Mouse (Mus musculus) hindbrain, embryonic 13.5 days (tissue): Measurements from ENCODE around the gene Rnaset2a. TPM values are rescaled to one million over a fixed set of nuclear protein-coding genes. Genes with fewer than 3 reads are reported as not detected.
"Not testable (repeated sequence)": the region's sequence is repeated elsewhere in the genome, so short reads cannot be mapped to it uniquely, and the experiment has no call there.

Experiments
- ATAC-seq: fragments of 200-750 bp; cut with Nextera tagmentation; 2 replicates; pipeline ENCODE4 v1.8.0; 2017; ENCODE audit warnings: moderate TSS enrichment; ENCODE audit not compliant: low FRiP score
- H3K27ac ChIP-seq: fragments of 300-500 bp; sonication (generic); 2 replicates; pipeline ENCODE4 v1.5.1; 2015; ENCODE audit warnings: inconsistent platforms, mild to moderate bottlenecking, moderate library complexity
- H3K27me3 ChIP-seq: fragments of 300-500 bp; sonication (generic); 2 replicates; pipeline ENCODE4 v1.6.1; 2015; ENCODE audit warnings: mild to moderate bottlenecking, inconsistent platforms
- H3K36me3 ChIP-seq: fragments of 300-500 bp; sonication (generic); 2 replicates; pipeline ENCODE4 v1.6.1; 2015; ENCODE audit warnings: mild to moderate bottlenecking, inconsistent platforms
- H3K4me1 ChIP-seq: fragments of 300-500 bp; sonication (generic); replicated peaks from 2 replicates; pipeline ENCODE4 v1.6.1; 2015; ENCODE audit warnings: inconsistent platforms
- H3K4me2 ChIP-seq: fragments of 300-500 bp; sonication (generic); 2 replicates; pipeline ENCODE4 v1.6.1; 2015; ENCODE audit warnings: inconsistent platforms, mild to moderate bottlenecking, moderate library complexity
- H3K4me3 ChIP-seq: fragments of 300-500 bp; sonication (generic); 2 replicates; pipeline ENCODE4 v1.5.1; 2015; ENCODE audit warnings: mild to moderate bottlenecking, inconsistent platforms
- H3K9ac ChIP-seq: fragments of 300-500 bp; sonication (generic); 2 replicates; pipeline ENCODE4 v1.6.1; 2015; ENCODE audit warnings: mild to moderate bottlenecking, inconsistent platforms
- H3K9me3 ChIP-seq: fragments of 300-500 bp; sonication (generic); 2 replicates; pipeline ENCODE4 v1.6.1; 2016; ENCODE audit warnings: inconsistent platforms
- WGBS: fragments of 180-500 bp; shearing (Covaris S2); methylation state at CpG from one replicate; pipeline ENCODE4 v1.1.7; 2015; 5-methylcytosine and 5-hydroxymethylcytosine counted together
- polyA plus RNA-seq: library from polyadenylated mRNA; unstranded; fragments of >200 nt; fragmentation: Nextera tagmentation; extraction: Ambion mirVana; gene quantifications from 2 replicates; pipeline ENCODE4 v1.2.1, GENCODE M21; 2015

Rnaset2a gene
- polyA plus RNA-seq, 1 experiment from 2014 or later: 15.2 TPM

DNA sequence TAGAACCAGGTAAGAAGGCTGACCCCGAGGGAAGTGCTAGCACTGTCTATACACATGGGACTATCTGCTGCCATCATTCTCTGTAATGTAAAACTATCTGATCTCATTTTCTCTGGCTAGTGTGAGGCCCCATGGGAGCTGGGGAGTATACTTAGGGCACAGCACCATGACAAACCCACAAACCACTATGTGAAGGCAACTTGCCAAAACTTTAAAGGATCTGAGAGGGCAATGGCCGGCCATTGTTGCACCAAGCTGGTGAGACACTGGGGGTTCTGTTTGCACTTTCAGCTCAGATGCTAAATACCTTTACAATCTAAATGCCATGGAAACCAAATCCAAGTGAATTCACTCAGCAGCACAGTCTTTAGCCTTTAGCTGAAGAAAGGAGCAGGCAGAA is 78.0 kb downstream of the Rnaset2a start:
- not testable (repeated sequence) for H3K4me2 ChIP-seq, H3K4me1 ChIP-seq, H3K27me3 ChIP-seq, H3K9ac ChIP-seq, H3K27ac ChIP-seq, H3K4me3 ChIP-seq, H3K9me3 ChIP-seq, H3K36me3 ChIP-seq
- WGBS: 77% methylated on average over 2 of the region's 2 CpGs
- ATAC-seq: 0 out of 2 replicates have a peak, but pooled peaks have one; percentile 52

Other genes starting within 250 kb of the Rnaset2a start
- gene Tagap, start 222.1 kb downstream of the Rnaset2a start, polyA plus RNA-seq: 0.53 and 0.63 TPM in 2 replicates
- gene Rsph3a, start 202.5 kb downstream of the Rnaset2a start, polyA plus RNA-seq: 69.8 and 77.4 TPM in 2 replicates
- not detected in 2 replicates for gene Gm49673, start 309 bp downstream of the Rnaset2a start, polyA plus RNA-seq
- gene Fgfr1op, start 17.4 kb upstream of the Rnaset2a start, polyA plus RNA-seq: 26.6 and 28.1 TPM in 2 replicates
- gene Ccr6, start 87.9 kb upstream of the Rnaset2a start, polyA plus RNA-seq: not detected in 2 replicates
- 241 and 254 TPM in 2 replicates for gene Mpc1, start 134.8 kb upstream of the Rnaset2a start, polyA plus RNA-seq
- gene Sft2d1, start 163.0 kb upstream of the Rnaset2a start, polyA plus RNA-seq: 151 and 154 TPM in 2 replicates
- gene Prr18, start 189.4 kb upstream of the Rnaset2a start, polyA plus RNA-seq: 9.6 TPM in 2 replicates
- 0.38 and 0.62 TPM in 2 replicates for gene T2, start 207.9 kb upstream of the Rnaset2a start, polyA plus RNA-seq